Comparison of ENCODE assay signal across 10 mouse cellular contexts in genomic region chr5:5755039-5755438, GRCm38 (mm10). TPM values are rescaled to one million over a fixed set of nuclear protein-coding genes. Genes with fewer than 3 reads are reported as not detected.
DNase-seq lines count a peak whose midpoint lies in the region; ATAC-seq and TF ChIP-seq lines count a peak whose summit lies in the region.
"Had no signal": no experiment of that assay in that cellular context is flagged by ENCODE, and none has a peak within 500 bp of the region (broad histone marks: within the 10 kb centered on the region; RNA-seq: fewer than 3 reads in every experiment).

No protein-coding gene starts in this region.

- intact Hi-C loops in heart, postnatal 14 days (cut with DNase I), result loop anchor here (10.0 kb wide), 1 partner anchor 790 kb away; no protein-coding TSS in a partner anchor
- intact Hi-C loops in left cerebral cortex, postnatal 14 days (cut with DNase I), result no loop called here

- peak; percentile 85 for TF ChIP-seq CTCF in intestine, postnatal 0 days (IDR thresholded peaks at IDR 0.05; ENCODE audit: low read depth)

- no peak overlapping the region for H3K27ac ChIP-seq in intestine, postnatal 0 days (ENCODE audit: low read depth, low read length)
- H3K27ac ChIP-seq in intestine, embryonic 15.5 days, result no peak overlapping the region
- H3K27ac ChIP-seq in midbrain, embryonic 15.5 days, result no peak overlapping the region
- H3K27ac ChIP-seq: embryonic facial prominence, embryonic 12.5 days; lung, embryonic 15.5 days had no signal

- no peak for ATAC-seq in intestine, postnatal 0 days
- ATAC-seq in intestine, embryonic 15.5 days, result no peak
- ATAC-seq in midbrain, embryonic 15.5 days (replicated peaks), result peak; percentile 37

- H3K36me3 ChIP-seq in intestine, postnatal 0 days (ENCODE audit: control insufficient read depth, insufficient read depth), result no peaks in the 10 kb centered on the region
- H3K36me3 ChIP-seq in intestine, embryonic 15.5 days, result no peaks in the 10 kb centered on the region
- no peaks in the 10 kb centered on the region for H3K36me3 ChIP-seq in midbrain, embryonic 15.5 days (replicated peaks)
- H3K36me3 ChIP-seq: embryonic facial prominence, embryonic 12.5 days; lung, embryonic 15.5 days had no signal

- H3K27me3 ChIP-seq in intestine, postnatal 0 days (replicated peaks; ENCODE audit: control insufficient read depth, insufficient read depth, low read length), result 0 out of 2 replicates have a peak, but pooled peaks cover 3% of the 10 kb centered on the region
- H3K27me3 ChIP-seq in intestine, embryonic 15.5 days (replicated peaks), result no peaks in the 10 kb centered on the region
- peaks cover 4% of the 10 kb centered on the region; the same call in 1 of the 2 replicates for H3K27me3 ChIP-seq in midbrain, embryonic 15.5 days (replicated peaks)
- H3K27me3 ChIP-seq: lung, embryonic 15.5 days had no signal

- H3K4me1 ChIP-seq in intestine, postnatal 0 days (replicated peaks; ENCODE audit: control insufficient read depth, insufficient read depth, low read length), result no peaks in the 10 kb centered on the region
- no peaks in the 10 kb centered on the region for H3K4me1 ChIP-seq in intestine, embryonic 15.5 days (replicated peaks)
- no peaks in the 10 kb centered on the region for H3K4me1 ChIP-seq in midbrain, embryonic 15.5 days
- H3K4me1 ChIP-seq: embryonic facial prominence, embryonic 12.5 days; lung, embryonic 15.5 days had no signal

- H3K9ac ChIP-seq in intestine, postnatal 0 days (ENCODE audit: low read depth, low read length), result no peak overlapping the region
- no peak overlapping the region for H3K9ac ChIP-seq in intestine, embryonic 15.5 days
- H3K9ac ChIP-seq in midbrain, embryonic 15.5 days, result no peak overlapping the region
- H3K9ac ChIP-seq: embryonic facial prominence, embryonic 12.5 days; lung, embryonic 15.5 days had no signal

- DNase-seq in adipocyte (ENCODE audit: low spot score), result peak; percentile 81
- DNase-seq in embryo, embryonic 10 days (ENCODE audit: low spot score), result peak; percentile 68
- peak; percentile 46 to 71 for DNase-seq in heart, postnatal 14 days
- peak; percentile 57 to 82 for DNase-seq in left cerebral cortex, postnatal 14 days (ENCODE audit: low spot score in 2 of 2)
- DNase-seq in thymus, postnatal 14 days, result peak; percentile 26

- no peak overlapping the region for H3K4me3 ChIP-seq in intestine, postnatal 0 days (ENCODE audit: low read depth, low read length)
- H3K4me3 ChIP-seq in intestine, embryonic 15.5 days (replicated peaks), result no peak overlapping the region
- no peak overlapping the region for H3K4me3 ChIP-seq in midbrain, embryonic 15.5 days
- H3K4me3 ChIP-seq: embryonic facial prominence, embryonic 12.5 days; lung, embryonic 15.5 days had no signal

- 3% methylated on average over 9 of the region's 9 CpGs for WGBS in intestine, postnatal 0 days
- WGBS in intestine, embryonic 15.5 days, result 2% methylated on average over 9 of the region's 9 CpGs
- 2% methylated on average over 9 of the region's 9 CpGs for WGBS in midbrain, embryonic 15.5 days

- H3K4me2 ChIP-seq in intestine, postnatal 0 days (replicated peaks; ENCODE audit: low read depth), result no peak overlapping the region
- no peak overlapping the region for H3K4me2 ChIP-seq in intestine, embryonic 15.5 days (replicated peaks)
- H3K4me2 ChIP-seq in midbrain, embryonic 15.5 days, result no peak overlapping the region
- H3K4me2 ChIP-seq: embryonic facial prominence, embryonic 12.5 days; lung, embryonic 15.5 days had no signal

- H3K9me3 ChIP-seq in intestine, postnatal 0 days (ENCODE audit: control insufficient read depth), result no peaks in the 10 kb centered on the region
- no peaks in the 10 kb centered on the region for H3K9me3 ChIP-seq in intestine, embryonic 15.5 days
- no peaks in the 10 kb centered on the region for H3K9me3 ChIP-seq in midbrain, embryonic 15.5 days
- H3K9me3 ChIP-seq: embryonic facial prominence, embryonic 12.5 days; lung, embryonic 15.5 days had no signal

RNA-seq across cellular contexts. Expression of gene Steap1, which starts 5.9 kb away (rescaled TPM):
- polyA plus RNA-seq in intestine, postnatal 0 days (2015; fragmentation: Nextera tagmentation; extraction: Ambion mirVana), result 1.9 and 2.3 TPM in 2 replicates
- 5.7 and 6.5 TPM in 2 replicates for polyA plus RNA-seq in intestine, embryonic 15.5 days (2015; fragmentation: Nextera tagmentation; extraction: Ambion mirVana)
- not detected for total RNA-seq in heart, postnatal 14 days (2021)
- total RNA-seq in left cerebral cortex, postnatal 14 days (2021), result under 1 TPM; 0.97 to 0.99 TPM
- polyA plus RNA-seq in midbrain, embryonic 15.5 days (2015; fragmentation: Nextera tagmentation; extraction: Ambion mirVana), result 0.88 and 1.2 TPM in 2 replicates

Comparison
In these comparisons a context has a peak if more than half of its experiments do, and no peak if none do; other contexts are left out.
1. DNase-seq: peak in every context shown above with its lines; median percentile 81 in adipocyte; 70 in left cerebral cortex, postnatal 14 days; 68 in embryo, embryonic 10 days; 58 in heart, postnatal 14 days; 26 in thymus, postnatal 14 days.